Mouse (Mus musculus) G1E (cell line): ENCODE results near the gene Pes1. TPM values are rescaled to one million over a fixed set of nuclear protein-coding genes. Genes with fewer than 3 reads are reported as not detected.

ENCODE experiments used
- ATAC-seq: 2 replicates; pipeline ENCODE4 v1.8.0; 2016; ENCODE audit warnings: mild to moderate bottlenecking; ENCODE audit not compliant: insufficient number of reproducible peaks, poor library complexity, low FRiP score, severe bottlenecking; ENCODE audit errors: extremely low read depth
- DNase-seq: peaks from one replicate; pipeline ENCODE4 v3.0.0; 2012; ENCODE audit warnings: low spot score
- H3K27me3 ChIP-seq: 2 replicates; pipeline ENCODE4 v1.6.1; 2012; ENCODE audit warnings: mild to moderate bottlenecking, low read length, inconsistent platforms; ENCODE audit not compliant: insufficient read depth
- H3K36me3 ChIP-seq: replicated peaks from 2 replicates; pipeline ENCODE3; 2012; ENCODE audit warnings: mild to moderate bottlenecking, inconsistent platforms
- H3K4me1 ChIP-seq: 2 replicates; pipeline ENCODE4 v1.6.1; 2012; ENCODE audit warnings: low read depth, low read length, inconsistent platforms, mixed read lengths; ENCODE audit not compliant: insufficient read depth
- H3K4me3 ChIP-seq: 2 replicates; pipeline ENCODE4 v1.5.1; 2012; ENCODE audit warnings: low read depth, mild to moderate bottlenecking, inconsistent platforms, low read length, moderate library complexity, mixed read lengths
- H3K9me3 ChIP-seq: replicated peaks from 2 replicates; pipeline ENCODE4 v1.6.1; 2012; ENCODE audit warnings: inconsistent platforms
- CTCF ChIP-seq: IDR thresholded peaks from 2 replicates; pipeline ENCODE4 v1.5.1; 2012; ENCODE audit warnings: low read depth, low read length, inconsistent platforms, mixed read lengths
- GATA1 ChIP-seq: IDR thresholded peaks from 2 replicates; pipeline ENCODE4 v1.6.1; 2012; ENCODE audit warnings: borderline replicate concordance, low read length, inconsistent platforms, mixed read lengths
- GATA2 ChIP-seq: IDR thresholded peaks from 2 replicates; pipeline ENCODE4 v1.6.1; 2012; ENCODE audit warnings: low read depth, low read length, inconsistent platforms, borderline replicate concordance
- POLR2AphosphoS5 ChIP-seq: IDR thresholded peaks from 2 replicates; pipeline ENCODE4 v1.6.1; 2012; ENCODE audit warnings: low read depth, low read length, inconsistent platforms; ENCODE audit not compliant: insufficient replicate concordance
- TAL1 ChIP-seq: conservative IDR thresholded peaks from 2 replicates; pipeline ENCODE4 v1.6.1; 2012; ENCODE audit warnings: low read depth, low read length, inconsistent platforms, mixed read lengths
- polyA plus RNA-seq: library from polyadenylated mRNA; stranded (reverse); fragments of >175 nt; gene quantifications from 2 replicates; pipeline ENCODE4 v1.2.3, GENCODE M21; 2012
- total RNA-seq, 2 experiments: library from RNA; stranded (forward) in 1 of 2; stranded (reverse) in 1 of 2; fragments of 200-1000 nt in 1 of 2; fragments of >200 nt in 1 of 2; fragmentation: Nextera tagmentation in 1 of 2; gene quantifications; 2 replicates each; pipeline ENCODE4 v1.2.3; 2014 to 2017

Pes1 gene
- 127 and 141 TPM in 2 replicates for total RNA-seq (2014; fragmentation: Nextera tagmentation)
- total RNA-seq (2017), result 166 and 213 TPM in 2 replicates
- polyA plus RNA-seq, result 36.3 and 73.0 TPM in 2 replicates

GRCm38 (mm10) chr11:3963610-3964415, at the start of gene Pes1:
TSS of gene Pes1 (plus strand) at chr11:3963975.
- peaks cover 31% of the 10 kb centered on the region for H3K36me3 ChIP-seq
- no peaks in the 10 kb centered on the region for H3K9me3 ChIP-seq
- peak; percentile 70 for DNase-seq
- H3K4me1 ChIP-seq, result peaks cover 34% of the 10 kb centered on the region
- H3K4me3 ChIP-seq, result peak within 1 kb of the TSS; percentile 80
- 0 out of 2 replicates have a peak, but pooled peaks cover 4% of the 10 kb centered on the region for H3K27me3 ChIP-seq
- TF ChIP-seq GATA2 (no peak), POLR2AphosphoS5 (no peak), TAL1 (no peak), CTCF (no peak), GATA1 (no peak)
- ATAC-seq, result peak; percentile 78

GRCm38 (mm10) chr11:3914109-3914840, 49.5 kb upstream of the Pes1 start, which contains the start of gene Slc35e4:
TSS of gene Slc35e4 (minus strand) at chr11:3914664.
- no peaks in the 10 kb centered on the region for H3K36me3 ChIP-seq

GRCm38 (mm10) chr11:3918738-3919137, 45.0 kb upstream of the Pes1 start:
- TF ChIP-seq GATA2 (no peak), GATA1 (no peak), CTCF (no peak), POLR2AphosphoS5 (no peak), TAL1 (no peak)
- Histone ChIP-seq H3K27me3 (peaks cover 14% of the 10 kb centered on the region; the same call in 1 of the 2 replicates), H3K4me1 (0 out of 2 replicates have a peak, but pooled peaks cover 3% of the 10 kb centered on the region), H3K4me3 (no peak overlapping the region), H3K36me3 (no peaks in the 10 kb centered on the region), H3K9me3 (peaks cover 7% of the 10 kb centered on the region)
- DNase-seq (no peak), ATAC-seq (no peak)

More at GRCm38 (mm10) chr11:3914109-3914840, 49.5 kb upstream of the Pes1 start, which contains the start of gene Slc35e4:
- Histone ChIP-seq H3K4me1 (peaks cover 3% of the 10 kb centered on the region; the same call in 1 of the 2 replicates), H3K9me3 (peaks cover 9% of the 10 kb centered on the region), H3K4me3 (no peak within 1 kb of the TSS), H3K27me3 (peaks cover 23% of the 10 kb centered on the region; the same call in 1 of the 2 replicates)
- ATAC-seq (no peak), DNase-seq (no peak)
- no peak for TF ChIP-seq GATA2
- TF ChIP-seq CTCF, result peak; percentile 37; the same call in 1 of the 2 replicates

- no peak for ATAC-seq
- H3K4me1 ChIP-seq, result no peaks in the 10 kb centered on the region
Measured at GRCm38 (mm10) chr11:3920476-3920875, 43.3 kb upstream of the Pes1 start.

GRCm38 (mm10) chr11:3921281-3921850, 42.4 kb upstream of the Pes1 start:
- peak; percentile 40 for DNase-seq
- ATAC-seq, result peak; percentile 34; the same call in 1 of the 2 replicates
- no peak for TF ChIP-seq GATA2
- TF ChIP-seq GATA1, result no peak
- TF ChIP-seq CTCF, result peak; percentile 84

More at GRCm38 (mm10) chr11:3920476-3920875, 43.3 kb upstream of the Pes1 start:
- Histone ChIP-seq H3K9me3 (no peaks in the 10 kb centered on the region), H3K36me3 (no peaks in the 10 kb centered on the region), H3K4me3 (no peak overlapping the region), H3K27me3 (peaks cover 6% of the 10 kb centered on the region; the same call in 1 of the 2 replicates)
- DNase-seq, result no peak
- TF ChIP-seq POLR2AphosphoS5 (no peak), GATA1 (no peak), CTCF (no peak), TAL1 (no peak), GATA2 (no peak)

More at GRCm38 (mm10) chr11:3921281-3921850, 42.4 kb upstream of the Pes1 start:
- Histone ChIP-seq H3K4me1 (no peaks in the 10 kb centered on the region), H3K36me3 (no peaks in the 10 kb centered on the region), H3K27me3 (peaks cover 9% of the 10 kb centered on the region; the same call in 1 of the 2 replicates), H3K4me3 (no peak overlapping the region), H3K9me3 (no peaks in the 10 kb centered on the region)
